Mouse (Mus musculus) adipocyte (in vitro differentiated cells): ENCODE data around the gene Zfp663.

Source experiments
- DNase-seq: peaks from one replicate; pipeline ENCODE4 v3.0.0-alpha.2; 2016; ENCODE audit warnings: low spot score

Zfp663 gene

DNA sequence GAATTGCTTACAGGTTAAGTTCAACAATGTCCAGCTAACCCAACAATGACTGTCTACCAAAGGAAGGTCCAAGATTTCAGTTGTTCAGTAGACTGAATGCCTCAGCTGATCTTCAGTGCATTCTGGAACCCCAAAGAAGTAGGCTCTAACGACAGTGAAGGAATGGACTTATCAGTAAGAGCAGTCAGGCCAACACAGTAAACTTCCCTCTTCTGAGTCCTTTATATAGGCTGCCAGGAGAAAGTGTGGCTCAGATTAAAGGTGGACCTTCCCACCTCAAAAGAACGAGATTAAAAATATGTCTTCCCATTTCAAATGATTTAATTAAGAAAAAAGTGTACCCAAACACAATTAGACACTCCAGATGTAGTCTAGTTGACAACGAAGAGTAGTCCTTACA lies 1.8 kb upstream of the Zfp663 start:
- no peak for DNase-seq

DNA sequence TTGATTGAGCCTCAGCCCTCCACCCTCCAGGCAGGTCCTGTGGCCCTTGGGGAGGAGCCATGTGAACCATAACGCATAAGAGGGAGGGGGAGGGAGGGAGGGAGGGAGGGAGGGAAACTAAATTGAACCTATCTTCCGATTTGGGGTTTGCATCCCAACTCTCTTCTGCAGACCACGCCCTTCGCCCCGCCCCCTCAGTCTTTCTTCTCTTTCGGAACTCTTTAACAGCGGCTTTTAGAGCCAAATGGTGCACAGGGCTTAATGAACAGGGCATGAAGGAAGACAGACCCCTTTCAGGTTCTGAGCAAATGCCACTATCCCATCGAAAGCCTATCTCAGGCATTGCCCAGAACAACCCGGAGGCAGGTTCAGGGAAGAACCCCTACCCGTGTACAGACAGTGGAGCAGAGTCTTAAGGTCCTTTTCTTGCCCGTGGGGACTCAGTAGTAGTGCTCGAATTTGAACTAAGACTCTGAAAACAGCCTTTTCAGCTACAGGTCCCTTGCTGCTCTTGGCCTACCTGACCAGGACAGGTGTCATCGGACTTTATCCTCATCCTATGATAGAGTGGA lies 575 bp downstream of the Zfp663 start:
- DNase-seq, result no peak

DNA sequence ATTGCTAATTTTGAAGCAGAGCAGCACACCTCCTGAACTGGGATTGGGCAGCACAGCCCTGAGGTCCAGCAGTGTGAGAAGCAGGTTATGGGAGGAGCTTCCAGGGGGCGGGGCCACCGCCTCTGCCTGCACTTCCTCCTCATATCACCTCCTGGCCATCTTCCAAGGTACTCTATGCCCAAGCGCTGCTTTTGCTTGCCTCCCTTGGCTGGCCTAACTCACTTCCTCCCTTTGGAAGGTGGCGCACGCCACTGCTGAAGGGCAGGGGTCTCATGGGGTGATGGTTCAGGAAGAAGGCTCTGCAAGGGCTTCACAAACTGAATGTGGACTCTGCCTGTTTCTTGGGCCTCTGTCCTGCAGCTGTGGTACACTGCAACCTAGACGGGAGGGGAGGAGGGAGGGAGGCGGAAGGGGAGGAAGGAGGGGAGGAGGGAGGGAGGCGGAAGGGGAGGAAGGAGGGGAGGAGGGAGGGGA lies 1.4 kb downstream of the Zfp663 start:
- no peak for DNase-seq

DNA sequence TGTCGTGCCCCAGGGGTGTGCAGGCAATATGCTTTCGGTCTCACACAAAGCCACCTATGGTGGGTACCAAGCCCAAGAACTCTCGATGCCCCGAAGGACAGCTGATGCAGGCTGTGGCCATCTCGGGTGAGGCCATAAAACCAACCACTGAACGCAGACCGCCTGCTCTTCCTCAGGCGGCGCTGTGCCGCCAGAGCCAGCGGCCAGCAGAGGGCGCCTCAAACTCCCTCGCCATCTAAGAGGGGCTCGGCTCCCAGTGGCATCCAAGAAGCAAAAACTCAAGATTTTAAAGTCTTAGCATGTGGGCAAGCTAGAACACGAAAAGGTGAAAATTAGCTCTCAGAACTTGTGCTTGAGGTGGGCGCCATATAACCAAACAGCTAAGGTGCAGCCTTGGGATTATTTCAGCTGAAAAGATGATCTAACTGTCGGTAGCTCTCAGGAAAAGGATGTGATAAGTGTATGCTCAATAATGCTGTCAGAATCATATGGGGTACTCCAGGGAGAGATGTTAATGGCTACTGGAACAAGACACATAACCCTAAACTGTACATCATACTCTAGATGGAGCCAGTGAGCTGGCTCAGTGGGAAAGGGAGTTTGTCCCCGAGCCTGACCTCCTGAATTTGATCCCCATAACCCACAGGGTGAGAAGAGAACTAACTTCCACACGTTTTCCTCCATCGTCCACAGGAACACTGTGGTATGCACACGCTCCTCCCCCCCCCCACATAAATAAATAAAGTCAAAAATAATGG lies 4.0 kb downstream of the Zfp663 start:
- DNase-seq, result peak; percentile 24

DNA sequence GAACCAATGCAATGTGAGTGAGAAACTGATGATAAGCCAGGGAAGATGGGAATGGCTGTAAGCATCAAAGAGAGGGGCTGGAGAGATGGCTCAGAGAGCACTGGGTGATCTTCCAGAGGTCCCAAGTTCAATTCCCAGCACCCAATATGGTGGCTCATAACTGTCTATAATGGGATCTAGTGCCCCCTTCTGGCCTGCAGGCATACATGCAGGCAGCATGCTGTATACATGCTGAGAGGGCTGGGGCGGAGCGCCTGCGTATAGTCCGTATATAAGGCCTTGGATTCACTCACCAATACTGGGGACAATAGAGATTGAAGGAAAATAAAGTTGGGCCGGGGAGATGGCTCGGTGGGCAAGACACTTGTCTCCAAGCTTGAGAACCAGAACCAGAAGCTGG lies 5.2 kb downstream of the Zfp663 start:
- DNase-seq, result no peak

DNA sequence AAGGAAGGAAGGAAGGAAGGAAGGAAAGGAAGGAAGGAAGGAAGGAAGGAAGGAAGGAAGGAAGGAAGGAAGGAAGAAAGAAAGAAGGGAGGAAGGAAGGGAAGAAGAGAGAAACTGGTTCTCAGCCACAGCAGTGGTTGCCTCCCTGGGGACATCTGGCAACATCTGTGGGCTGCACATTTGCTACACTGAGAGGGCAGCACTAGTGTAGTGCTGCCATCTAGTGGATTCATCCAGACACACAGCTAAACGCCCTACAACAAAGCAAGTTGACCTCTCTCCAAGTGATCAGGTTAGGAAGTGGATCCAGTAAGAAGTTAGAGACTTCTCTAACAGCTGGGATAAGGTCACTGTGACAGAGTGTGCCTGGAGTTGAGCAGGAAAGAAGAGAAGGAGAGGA lies 7.7 kb downstream of the Zfp663 start:
- peak; percentile 89 for DNase-seq

DNA sequence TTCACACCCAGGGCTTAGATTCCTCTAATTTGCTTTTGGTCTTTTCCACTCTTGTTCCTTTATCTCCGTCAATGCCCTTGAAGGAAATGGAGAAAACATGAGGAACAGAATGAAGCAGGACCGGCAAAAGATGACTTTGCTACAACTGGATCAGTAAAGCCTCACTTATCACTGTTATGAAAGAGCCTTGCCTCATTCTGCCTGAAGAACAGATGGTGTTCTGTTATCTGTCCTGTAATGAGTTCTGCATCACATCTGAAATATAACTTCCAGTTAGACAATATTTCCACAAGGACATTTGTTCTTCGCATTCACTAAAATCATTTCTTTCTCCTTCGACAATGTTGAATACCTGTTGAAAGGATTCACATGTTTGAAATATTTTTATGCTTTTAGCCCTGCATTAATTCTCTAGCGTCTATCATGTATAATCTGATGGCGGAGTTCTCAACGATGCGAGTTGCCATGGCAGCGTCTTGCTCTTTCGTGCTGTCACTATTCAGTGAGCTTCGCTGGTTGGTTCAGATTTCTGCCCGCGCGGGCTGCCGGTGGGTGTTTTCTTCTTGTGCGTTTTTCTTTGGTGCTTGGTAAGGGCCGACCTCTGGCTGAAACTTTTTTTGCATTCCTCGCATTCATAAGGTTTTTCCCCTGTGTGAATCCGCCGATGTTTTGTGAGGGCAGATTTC lies 16.6 kb downstream of the Zfp663 start:
- no peak for DNase-seq

DNA sequence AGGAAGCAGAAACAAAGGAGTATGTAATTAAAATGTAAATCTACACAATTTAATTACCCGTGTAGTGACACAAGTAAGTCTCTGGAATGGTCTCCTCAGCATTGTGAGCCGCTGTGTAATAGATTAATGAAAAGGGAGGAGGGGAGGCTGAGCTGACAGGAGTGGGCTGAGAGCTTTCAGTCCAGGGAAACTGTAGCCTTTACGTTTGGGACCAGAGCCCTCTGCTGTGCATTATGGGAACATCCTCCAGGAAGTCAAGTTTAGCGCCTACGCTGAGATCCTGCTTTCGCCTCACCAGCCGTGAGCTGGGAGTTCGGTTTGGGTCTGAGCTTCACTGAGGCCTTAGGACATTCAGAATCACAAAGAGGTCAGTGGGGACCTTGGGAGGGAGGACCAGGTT lies 19.1 kb downstream of the Zfp663 start:
- DNase-seq, result no peak

DNA sequence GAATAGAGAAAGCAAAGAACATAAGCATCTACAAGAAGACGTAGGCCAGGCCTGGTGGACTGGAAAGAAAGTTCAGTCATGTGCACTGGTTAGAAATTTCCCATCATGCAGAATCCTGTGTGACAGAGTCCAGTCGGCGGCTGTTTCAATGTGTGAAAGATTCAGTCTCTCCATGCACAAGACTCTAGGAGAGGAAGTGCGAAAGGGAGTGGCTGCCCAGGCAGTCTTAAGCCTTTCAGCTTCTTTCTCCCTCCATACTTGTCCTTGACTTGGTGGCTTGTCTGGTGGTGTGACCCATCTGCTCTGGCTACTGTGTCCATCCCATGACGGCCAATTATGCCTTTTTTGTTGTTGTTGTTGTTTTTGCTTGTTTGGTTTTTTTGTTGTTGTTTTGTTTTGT lies 22.3 kb downstream of the Zfp663 start:
- DNase-seq, result no peak

DNA sequence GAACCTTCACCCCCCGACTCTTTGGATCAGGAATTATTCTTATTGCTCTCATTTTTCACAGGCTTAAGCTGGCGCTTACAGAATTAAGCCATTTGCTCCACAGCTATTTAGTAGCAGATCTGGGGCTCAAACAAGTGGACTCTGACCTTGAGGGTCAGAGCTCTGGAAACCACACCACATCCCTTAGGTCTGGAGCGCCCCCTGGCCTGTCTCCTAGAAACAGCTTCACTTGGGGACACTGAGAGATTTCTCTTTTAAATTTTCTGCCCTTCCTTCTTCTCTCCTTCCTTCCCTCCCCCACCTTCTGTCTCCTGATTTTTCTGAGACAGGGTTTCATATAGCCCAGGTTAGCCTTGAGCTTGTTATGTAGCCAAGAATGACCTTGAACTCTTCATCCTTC lies 31.3 kb downstream of the Zfp663 start:
- peak; percentile 70 for DNase-seq

DNA sequence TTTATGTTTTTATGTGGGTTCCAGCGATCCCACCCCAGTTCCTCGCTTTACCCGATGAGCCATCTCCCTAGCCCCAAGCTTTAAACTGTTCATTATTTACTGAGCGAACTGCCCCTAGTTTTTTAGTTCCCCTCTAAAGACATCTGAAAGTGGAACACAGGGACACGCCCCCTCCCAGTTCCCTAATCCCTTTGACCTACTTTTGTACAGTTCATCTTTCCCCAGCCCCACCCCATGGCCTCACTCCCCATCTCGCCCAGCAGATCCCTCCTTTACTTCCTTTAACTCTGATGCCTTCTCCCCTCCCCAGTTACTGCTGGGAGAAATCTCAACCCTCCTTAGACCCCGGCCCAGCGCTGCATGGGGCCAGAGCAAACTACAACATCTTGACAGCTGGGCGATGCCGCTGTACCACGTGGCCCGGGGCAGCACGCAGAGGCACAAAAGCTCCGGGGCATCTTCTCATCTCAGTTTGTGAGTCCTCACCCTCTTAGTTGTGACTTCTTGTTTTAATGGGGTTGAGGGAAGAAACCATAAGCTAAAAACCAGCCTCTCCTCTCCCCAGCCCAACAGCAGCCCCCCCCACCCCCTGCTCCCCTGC lies 35.8 kb downstream of the Zfp663 start:
- DNase-seq, result no peak

DNA sequence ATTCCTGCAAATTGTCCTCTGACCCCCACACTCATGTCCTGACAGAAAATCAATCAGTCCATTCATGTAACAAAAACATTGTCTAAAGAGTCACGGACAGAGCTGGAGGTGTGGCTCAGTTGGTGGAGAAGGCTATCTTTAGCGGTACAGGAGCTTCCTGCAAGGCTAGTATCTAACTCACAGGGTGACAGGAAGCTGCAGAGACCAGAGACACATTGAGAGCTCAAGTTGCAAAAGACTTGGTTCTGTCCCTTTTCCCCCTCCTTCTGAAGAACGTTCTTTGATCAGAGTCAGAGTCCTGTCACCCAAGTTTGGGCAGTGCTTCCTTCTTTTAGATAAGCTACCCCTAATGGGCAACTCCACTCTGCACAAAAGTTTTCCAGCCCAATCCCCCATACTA lies 38.8 kb downstream of the Zfp663 start:
- DNase-seq, result no peak

DNA sequence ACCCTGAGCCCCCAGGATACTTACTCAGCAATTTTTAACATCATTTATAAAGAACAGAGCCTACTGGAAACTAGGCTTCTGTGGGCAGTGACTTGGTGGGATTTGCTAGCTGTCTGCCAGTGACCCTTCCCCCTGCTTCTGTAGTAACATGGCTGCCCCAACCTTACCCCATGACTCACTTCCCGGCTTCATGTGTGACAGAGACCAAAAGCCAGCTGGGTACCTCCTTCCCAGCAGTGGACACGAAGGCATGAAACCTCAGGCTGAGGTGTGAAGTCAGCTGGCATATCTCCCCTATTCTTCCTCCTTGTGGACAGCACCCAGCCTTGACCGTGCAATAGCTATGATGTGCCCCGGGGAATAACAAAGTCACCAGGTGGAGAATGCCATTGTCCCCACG lies 39.8 kb downstream of the Zfp663 start:
- DNase-seq, result no peak

DNA sequence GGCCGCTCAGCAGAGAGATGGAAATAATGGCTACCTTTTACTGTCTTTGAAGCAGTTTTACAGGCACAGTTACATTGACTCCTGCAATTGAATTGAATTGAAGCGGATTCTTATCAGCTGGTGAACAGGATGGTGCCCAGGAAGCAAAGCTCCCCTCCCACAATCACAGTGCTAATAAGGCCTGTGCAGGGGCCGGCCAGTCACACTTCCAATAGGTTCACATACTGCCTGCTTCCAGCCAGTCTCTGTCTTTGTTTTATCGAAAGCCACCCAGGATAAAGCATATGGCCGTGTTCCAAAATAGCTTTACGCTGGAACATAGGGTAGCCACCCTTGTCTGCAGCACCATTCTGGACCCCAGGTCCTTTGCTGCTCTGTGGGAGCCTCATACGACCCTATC lies 41.1 kb downstream of the Zfp663 start:
- no peak for DNase-seq

DNA sequence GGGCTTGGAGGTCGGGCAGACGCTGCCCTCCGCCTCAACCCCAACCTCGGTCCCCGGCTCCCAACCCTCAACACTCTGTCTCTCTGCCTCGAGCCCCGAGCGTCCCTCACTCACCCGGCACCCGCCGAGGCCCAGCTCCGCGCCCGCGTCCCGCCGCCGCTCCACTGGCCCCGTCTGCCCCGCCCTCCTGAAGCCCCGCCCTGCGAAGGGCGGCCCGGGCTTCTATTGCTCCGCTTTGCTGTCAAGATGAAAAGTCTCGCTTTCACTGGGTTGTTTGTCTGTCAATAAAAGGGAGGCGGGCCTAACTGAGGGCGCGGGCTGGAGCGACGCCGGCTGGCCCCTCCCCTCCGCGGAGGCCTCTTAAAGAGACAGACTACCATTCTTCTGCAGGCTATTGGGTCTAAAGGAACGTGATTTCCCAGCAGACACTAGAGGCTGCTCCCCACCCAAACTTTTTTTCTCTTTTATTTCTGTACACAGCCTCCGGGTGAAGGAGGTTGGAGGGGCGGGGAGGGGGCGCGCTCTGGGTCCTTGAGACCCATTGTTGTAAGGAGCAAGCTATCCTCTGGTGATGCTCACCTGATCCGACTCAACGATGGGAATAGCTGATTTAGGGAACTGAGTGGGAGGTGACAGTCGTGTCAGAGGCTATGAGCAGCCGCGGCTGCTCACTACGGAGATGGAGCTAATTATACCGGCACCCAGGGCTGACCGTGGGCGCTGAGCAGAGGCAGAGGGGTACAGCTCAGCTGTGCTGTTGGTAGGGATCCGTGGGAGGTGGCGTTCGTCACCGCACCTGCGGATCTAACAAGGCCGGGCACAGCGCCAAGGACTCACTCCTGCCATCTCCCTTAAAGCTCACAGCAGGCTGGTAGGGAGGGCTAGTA lies 42.0 kb downstream of the Zfp663 start, which contains the start of gene Elmo2:
Gene Elmo2, minus strand, starts transcription at position 176 of the 887 bp plus-strand sequence.
- DNase-seq, result peak; percentile 98

DNA sequence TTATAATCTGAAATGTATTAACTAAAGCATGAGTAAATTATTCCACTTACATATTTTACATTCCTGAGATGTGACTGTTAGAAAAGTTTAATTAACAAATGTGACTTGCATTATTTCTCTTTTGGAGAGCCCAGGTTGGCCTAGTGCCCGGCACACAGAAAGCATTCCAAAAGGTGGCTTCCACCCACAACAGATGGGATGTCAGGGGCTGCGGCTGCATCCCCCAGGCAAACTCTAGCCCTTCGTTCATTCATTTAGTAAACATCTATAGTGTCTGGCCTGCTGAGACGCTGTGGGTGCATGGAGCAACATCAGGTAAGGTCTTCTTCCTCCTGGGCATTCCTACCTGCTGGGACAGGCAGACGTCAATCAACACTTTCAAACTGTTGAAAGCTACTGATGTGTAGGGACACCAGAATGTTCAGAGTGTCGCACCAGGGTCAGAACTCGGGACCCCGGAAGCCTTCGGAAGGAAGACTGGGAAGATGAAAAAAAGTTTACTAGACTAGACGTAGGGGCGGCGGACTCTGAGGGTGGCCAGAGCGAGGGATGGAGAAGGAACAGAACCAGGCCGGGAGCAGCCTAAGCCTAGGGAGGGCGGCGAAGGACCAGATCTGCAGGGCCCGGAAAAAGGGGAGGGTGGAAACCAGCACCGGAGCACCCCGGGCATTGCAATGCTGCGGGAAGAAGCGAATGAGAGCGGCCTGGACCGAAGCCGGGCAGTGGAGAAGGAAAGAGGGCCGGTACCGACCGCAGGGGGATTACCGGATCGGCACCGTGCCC lies 42.8 kb downstream of the Zfp663 start:
- no peak for DNase-seq

DNA sequence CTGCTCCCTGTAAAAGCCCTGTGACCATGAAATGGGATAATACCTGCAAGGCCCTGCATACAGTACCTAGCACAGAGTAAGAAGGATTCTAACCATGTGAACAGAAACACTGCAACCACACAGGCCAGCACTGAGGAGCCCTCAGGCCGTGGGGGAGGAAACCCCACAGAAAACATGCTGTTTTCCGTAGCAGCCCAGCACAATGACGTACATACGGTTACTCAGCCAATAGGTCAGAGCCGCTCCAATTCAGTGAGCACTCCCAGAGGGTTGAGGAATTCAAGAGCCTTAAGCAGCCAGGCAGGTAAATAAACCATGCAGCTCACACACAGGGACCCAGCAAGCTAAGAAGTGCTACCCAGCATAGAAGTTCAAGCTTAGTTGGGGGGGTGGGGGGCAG lies 44.6 kb downstream of the Zfp663 start:
- no peak for DNase-seq

DNA sequence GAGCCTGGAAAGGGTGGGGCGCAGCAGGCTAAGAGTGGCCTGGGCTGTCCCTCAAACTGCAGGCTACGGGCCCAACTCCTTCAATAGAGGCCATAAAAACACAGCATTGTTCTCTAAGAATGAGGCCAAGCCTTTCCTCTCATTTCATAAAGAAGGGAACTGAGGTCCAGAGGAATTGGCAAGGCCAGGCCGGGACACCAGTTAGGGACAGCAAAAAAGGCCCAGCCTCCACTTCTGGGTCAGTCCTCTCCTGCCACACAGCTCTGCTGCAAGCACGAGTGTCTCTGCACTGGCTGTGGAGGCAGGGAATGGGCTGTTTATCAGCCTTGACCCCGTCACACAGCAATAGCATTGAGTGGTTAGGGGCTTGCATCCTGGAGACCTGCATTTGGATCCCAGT lies 45.0 kb downstream of the Zfp663 start:
- DNase-seq, result peak; percentile 48

DNA sequence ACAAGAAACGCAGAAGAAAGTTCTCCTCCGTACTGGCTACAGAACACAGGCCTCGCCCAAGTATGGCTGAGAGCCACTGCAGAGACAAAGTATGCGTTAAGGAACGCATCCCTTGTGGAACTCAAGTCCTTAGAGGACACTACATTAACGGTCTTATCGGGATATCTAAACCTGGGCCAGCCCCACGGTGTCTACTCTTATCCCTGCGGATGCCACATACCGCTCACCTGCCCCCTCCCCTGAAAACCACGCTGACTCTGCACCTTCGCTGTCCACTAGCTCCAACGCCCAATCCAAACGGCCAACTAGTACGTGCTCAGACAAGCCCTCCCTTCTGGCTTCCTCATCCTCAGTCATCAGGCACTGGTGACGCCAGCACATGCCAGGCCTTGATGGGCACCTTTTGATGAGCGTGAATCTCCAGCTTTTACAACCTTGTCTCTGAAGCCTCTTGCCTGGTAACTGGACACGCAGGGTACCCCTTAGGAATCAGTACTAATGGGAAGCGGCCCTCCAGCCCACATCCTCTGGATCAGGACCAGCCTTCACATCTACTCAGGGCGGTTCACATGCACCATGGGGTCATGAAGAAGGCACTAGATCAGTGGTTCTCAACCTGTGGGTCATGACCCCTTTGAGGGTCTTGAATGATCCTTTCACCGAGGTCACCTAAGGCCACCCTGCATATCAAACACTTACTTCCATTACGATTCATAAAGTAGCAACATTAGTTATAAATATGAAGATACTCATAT lies 46.4 kb downstream of the Zfp663 start:
- DNase-seq, result no peak

DNA sequence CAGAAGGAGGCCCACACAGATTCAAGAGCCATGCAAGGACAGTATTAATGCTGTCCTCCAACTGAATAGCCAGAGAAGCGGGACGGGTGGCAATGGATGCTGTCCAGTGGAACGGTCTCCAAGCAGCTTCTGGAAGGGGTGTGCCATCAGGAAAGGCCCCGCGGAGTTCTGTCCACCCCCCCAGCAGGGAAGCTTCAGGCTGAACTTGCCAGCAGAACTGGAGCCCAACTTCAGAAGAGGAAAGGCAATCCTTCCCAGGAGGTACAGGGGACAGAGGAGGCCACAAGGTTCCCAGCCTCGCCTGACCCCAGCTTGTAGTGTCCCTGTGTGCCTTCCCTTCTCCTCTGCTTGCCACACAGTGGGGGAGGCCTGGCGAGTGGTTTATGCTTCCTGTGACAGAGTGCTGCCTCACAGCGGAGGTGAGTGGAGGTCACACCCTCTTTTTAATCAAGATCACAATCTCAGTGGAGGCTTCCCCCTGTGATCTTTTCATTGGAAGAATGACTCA lies 47.1 kb downstream of the Zfp663 start:
- peak; percentile 42 for DNase-seq
